Mouse (Mus musculus): ENCODE data around the gene Clnk. TPM values are rescaled to one million over a fixed set of nuclear protein-coding genes. Genes with fewer than 3 reads are reported as not detected.

Clnk gene
- polyA plus RNA-seq (2015; fragmentation: Nextera tagmentation; extraction: Ambion mirVana), result 0.13 and 0.39 TPM in 2 replicates

DNA sequence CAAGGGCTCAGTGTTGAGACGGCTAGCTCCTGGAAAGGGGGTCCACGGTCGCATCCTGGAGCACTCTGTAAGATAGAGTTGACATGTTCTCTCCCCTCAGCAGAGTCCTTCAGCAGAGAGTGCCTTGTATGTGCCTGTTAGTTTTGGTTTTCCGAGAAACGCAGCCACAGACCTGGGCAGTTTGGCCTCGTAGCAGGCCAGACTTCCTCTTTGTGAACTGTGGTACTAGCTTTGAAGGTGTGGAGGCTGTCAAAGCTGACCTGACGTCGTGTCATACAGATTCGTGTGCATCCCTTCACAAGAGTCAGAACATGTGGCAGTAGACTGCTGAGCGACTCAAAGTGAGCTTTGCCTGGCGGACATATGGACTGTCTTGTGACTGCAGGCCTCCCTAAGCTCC is at the start of gene Clnk:
Clnk (minus strand) TSS at position 191 of the 400 bp plus-strand sequence.
- 84% methylated on average over 11 of the region's 11 CpGs for WGBS
- H3K36me3 ChIP-seq (ENCODE audit: control insufficient read depth, insufficient read depth), result no peaks in the 10 kb centered on the region
- H3K27ac ChIP-seq (ENCODE audit: low read depth, low read length), result no peak within 1 kb of the TSS
- no peak within 1 kb of the TSS for H3K4me3 ChIP-seq (ENCODE audit: low read depth, low read length)
- H3K27me3 ChIP-seq (replicated peaks; ENCODE audit: control insufficient read depth, insufficient read depth, low read length), result no peaks in the 10 kb centered on the region
- no peak for TF ChIP-seq CTCF (IDR thresholded peaks at IDR 0.05; ENCODE audit: low read depth)
- ATAC-seq, result no peak
- no peak within 1 kb of the TSS for H3K9ac ChIP-seq (ENCODE audit: low read depth, low read length)
- H3K4me1 ChIP-seq (replicated peaks; ENCODE audit: control insufficient read depth, insufficient read depth, low read length), result no peaks in the 10 kb centered on the region
- H3K4me2 ChIP-seq (replicated peaks; ENCODE audit: low read depth), result no peak within 1 kb of the TSS
- H3K9me3 ChIP-seq (ENCODE audit: control insufficient read depth), result no peaks in the 10 kb centered on the region

DNA sequence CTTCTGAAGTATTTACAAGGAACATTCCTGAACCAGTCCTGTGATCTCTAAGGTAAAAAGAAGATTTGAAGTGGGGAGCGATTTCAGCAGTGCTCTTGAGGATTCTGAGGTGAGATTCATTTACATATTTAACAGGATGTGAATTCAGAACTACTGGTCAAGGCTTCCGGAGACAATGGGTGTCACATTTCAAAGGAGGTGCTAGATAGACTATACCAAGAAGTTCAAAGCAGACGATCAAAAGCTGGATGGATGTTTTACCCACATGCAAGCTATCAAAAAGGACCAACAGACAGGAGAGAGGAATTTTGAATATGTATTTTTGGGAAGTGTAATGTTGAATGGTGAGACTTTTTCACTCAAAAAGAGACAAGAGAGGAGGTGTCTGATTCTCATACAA is 28.7 kb upstream of the Clnk start:
- no peaks in the 10 kb centered on the region for H3K36me3 ChIP-seq (ENCODE audit: control insufficient read depth, insufficient read depth)
- H3K9me3 ChIP-seq (ENCODE audit: control insufficient read depth), result no peaks in the 10 kb centered on the region
- H3K4me2 ChIP-seq (replicated peaks; ENCODE audit: low read depth), result no peak overlapping the region
- H3K4me3 ChIP-seq (ENCODE audit: low read depth, low read length), result no peak overlapping the region
- H3K4me1 ChIP-seq (replicated peaks; ENCODE audit: control insufficient read depth, insufficient read depth, low read length), result no peaks in the 10 kb centered on the region
- no peak for ATAC-seq
- no peak overlapping the region for H3K9ac ChIP-seq (ENCODE audit: low read depth, low read length)
- H3K27me3 ChIP-seq (replicated peaks; ENCODE audit: control insufficient read depth, insufficient read depth, low read length), result no peaks in the 10 kb centered on the region
- WGBS, result 54% methylated on average over 3 of the region's 3 CpGs
- TF ChIP-seq CTCF (IDR thresholded peaks at IDR 0.05; ENCODE audit: low read depth), result no peak
- H3K27ac ChIP-seq (ENCODE audit: low read depth, low read length), result no peak overlapping the region

DNA sequence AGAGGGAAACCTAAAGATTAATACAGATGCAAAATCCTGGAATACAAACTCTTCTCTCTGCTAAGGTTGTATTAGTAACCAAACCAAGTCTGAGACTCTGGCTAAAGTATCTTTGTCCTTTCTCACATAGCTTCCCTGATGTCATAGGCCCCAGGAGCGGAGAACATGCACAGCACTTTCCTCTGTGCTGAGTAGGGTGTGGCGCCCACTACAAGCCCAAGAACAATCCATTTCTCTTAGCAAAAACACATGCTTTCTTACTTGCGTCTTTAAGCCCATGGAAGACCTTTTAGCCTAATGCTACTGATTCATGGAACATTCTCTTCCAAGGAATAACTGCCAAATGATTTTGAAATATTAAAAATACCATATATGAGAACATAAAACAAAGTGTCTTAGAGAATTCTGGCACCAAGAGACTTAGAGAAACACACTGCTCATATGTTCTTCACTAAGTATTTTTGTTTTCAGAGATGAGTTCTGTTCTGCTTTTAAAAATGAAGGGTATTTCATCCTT is 28.0 kb upstream of the Clnk start:
- Histone ChIP-seq H3K4me2 (replicated peaks; ENCODE audit: low read depth) (no peak overlapping the region), H3K27ac (ENCODE audit: low read depth, low read length) (no peak overlapping the region), H3K4me3 (ENCODE audit: low read depth, low read length) (no peak overlapping the region), H3K27me3 (replicated peaks; ENCODE audit: control insufficient read depth, insufficient read depth, low read length) (no peaks in the 10 kb centered on the region), H3K9me3 (ENCODE audit: control insufficient read depth) (no peaks in the 10 kb centered on the region), H3K4me1 (replicated peaks; ENCODE audit: control insufficient read depth, insufficient read depth, low read length) (no peaks in the 10 kb centered on the region), H3K36me3 (ENCODE audit: control insufficient read depth, insufficient read depth) (no peaks in the 10 kb centered on the region), H3K9ac (ENCODE audit: low read depth, low read length) (no peak overlapping the region)
- 77% methylated on average over 3 of the region's 3 CpGs for WGBS
- TF ChIP-seq CTCF (IDR thresholded peaks at IDR 0.05; ENCODE audit: low read depth), result no peak
- ATAC-seq, result no peak

DNA sequence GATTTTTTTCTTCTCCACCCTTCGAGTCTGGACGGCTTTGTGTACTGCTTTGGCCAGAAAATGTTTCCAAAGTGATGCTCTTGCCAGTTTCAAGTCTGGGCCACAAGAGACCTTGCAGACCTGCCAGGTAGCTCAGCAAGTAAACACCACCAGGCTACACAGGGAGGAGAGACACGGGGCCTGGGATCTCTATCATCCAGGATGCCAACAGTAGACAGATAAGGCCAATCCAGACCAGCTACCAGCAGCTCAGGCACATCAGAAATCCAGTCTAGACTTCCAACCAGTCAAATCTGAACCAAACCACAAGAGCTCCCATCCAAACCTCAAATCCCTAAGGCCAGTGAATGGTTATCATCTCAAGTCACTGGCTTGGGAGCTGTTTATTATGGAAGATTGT is 26.3 kb upstream of the Clnk start:
- no peak for TF ChIP-seq CTCF (IDR thresholded peaks at IDR 0.05; ENCODE audit: low read depth)
- Histone ChIP-seq H3K4me2 (replicated peaks; ENCODE audit: low read depth) (no peak overlapping the region), H3K27me3 (replicated peaks; ENCODE audit: control insufficient read depth, insufficient read depth, low read length) (no peaks in the 10 kb centered on the region), H3K4me3 (ENCODE audit: low read depth, low read length) (no peak overlapping the region), H3K9ac (ENCODE audit: low read depth, low read length) (no peak overlapping the region), H3K4me1 (replicated peaks; ENCODE audit: control insufficient read depth, insufficient read depth, low read length) (no peaks in the 10 kb centered on the region), H3K27ac (ENCODE audit: low read depth, low read length) (no peak overlapping the region), H3K9me3 (ENCODE audit: control insufficient read depth) (no peaks in the 10 kb centered on the region), H3K36me3 (ENCODE audit: control insufficient read depth, insufficient read depth) (no peaks in the 10 kb centered on the region)
- WGBS, result 72% methylated on average over 3 of the region's 3 CpGs
- ATAC-seq, result no peak

DNA sequence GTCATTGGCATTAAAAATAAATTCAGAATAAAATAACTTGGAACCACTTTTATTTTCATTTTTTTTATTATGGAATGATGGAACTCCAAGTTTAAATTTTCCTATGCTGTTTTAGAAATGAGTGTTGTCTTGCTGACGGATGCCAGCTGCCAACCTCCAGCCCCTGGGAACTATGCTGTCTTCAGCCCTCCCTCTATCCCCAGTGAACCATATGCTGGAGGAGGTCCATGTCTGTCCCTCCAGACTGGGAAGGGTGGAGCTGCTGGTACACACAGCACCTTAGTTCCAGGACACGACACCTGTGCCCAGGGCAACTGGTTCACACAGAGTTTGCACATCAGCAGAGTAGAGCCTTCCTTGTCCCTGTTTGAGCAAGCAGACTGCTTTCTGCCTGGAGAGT is 22.4 kb upstream of the Clnk start:
- H3K9ac ChIP-seq (ENCODE audit: low read depth, low read length), result no peak overlapping the region
- no peaks in the 10 kb centered on the region for H3K27me3 ChIP-seq (replicated peaks; ENCODE audit: control insufficient read depth, insufficient read depth, low read length)
- H3K27ac ChIP-seq (ENCODE audit: low read depth, low read length), result no peak overlapping the region
- 60% methylated on average over 2 of the region's 2 CpGs for WGBS
- H3K9me3 ChIP-seq (ENCODE audit: control insufficient read depth), result no peaks in the 10 kb centered on the region
- H3K4me2 ChIP-seq (replicated peaks; ENCODE audit: low read depth), result no peak overlapping the region
- ATAC-seq, result no peak
- TF ChIP-seq CTCF (IDR thresholded peaks at IDR 0.05; ENCODE audit: low read depth), result no peak
- H3K4me3 ChIP-seq (ENCODE audit: low read depth, low read length), result no peak overlapping the region
- H3K4me1 ChIP-seq (replicated peaks; ENCODE audit: control insufficient read depth, insufficient read depth, low read length), result no peaks in the 10 kb centered on the region
- no peaks in the 10 kb centered on the region for H3K36me3 ChIP-seq (ENCODE audit: control insufficient read depth, insufficient read depth)

DNA sequence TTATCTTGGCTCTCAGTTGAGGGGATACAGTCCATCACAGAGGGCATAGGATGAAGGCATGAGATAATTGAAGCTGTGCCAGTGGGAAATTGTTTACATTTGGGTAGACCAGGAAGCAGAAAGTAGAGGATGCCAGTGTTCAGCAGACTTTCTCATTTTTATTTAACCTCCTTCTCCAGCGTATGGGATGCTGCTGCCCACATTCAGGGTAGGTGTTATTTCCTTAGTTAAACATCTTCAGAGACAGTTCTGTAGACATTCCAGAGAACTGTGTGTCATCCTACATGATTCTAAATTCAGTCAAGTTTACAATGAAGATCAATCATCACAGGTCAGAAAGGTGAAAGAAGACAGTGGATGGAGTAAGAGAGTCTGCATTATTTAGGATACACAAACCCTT is 12.0 kb upstream of the Clnk start:
- Histone ChIP-seq H3K4me1 (replicated peaks; ENCODE audit: control insufficient read depth, insufficient read depth, low read length) (no peaks in the 10 kb centered on the region), H3K9ac (ENCODE audit: low read depth, low read length) (no peak overlapping the region), H3K27ac (ENCODE audit: low read depth, low read length) (no peak overlapping the region), H3K4me2 (replicated peaks; ENCODE audit: low read depth) (no peak overlapping the region), H3K36me3 (ENCODE audit: control insufficient read depth, insufficient read depth) (no peaks in the 10 kb centered on the region), H3K9me3 (ENCODE audit: control insufficient read depth) (no peaks in the 10 kb centered on the region), H3K27me3 (replicated peaks; ENCODE audit: control insufficient read depth, insufficient read depth, low read length) (no peaks in the 10 kb centered on the region), H3K4me3 (ENCODE audit: low read depth, low read length) (no peak overlapping the region)
- ATAC-seq, result no peak
- TF ChIP-seq CTCF (IDR thresholded peaks at IDR 0.05; ENCODE audit: low read depth), result no peak
- WGBS, result 97% methylated on average over 1 of the region's 1 CpGs
